Mouse (Mus musculus) kidney, embryonic 14.5 days (tissue): Measurements from ENCODE around the gene Shq1. TPM values are rescaled to one million over a fixed set of nuclear protein-coding genes. Genes with fewer than 3 reads are reported as not detected.

Experiments
- polyA plus RNA-seq: library from polyadenylated mRNA; unstranded; fragments of >200 nt; fragmentation: Nextera tagmentation; extraction: Ambion mirVana; gene quantifications from 2 replicates; pipeline ENCODE4 v1.2.1, GENCODE M21; 2014

The Shq1 gene
- polyA plus RNA-seq, 1 experiment from 2014 or later: 20.1 TPM

Other genes starting within 250 kb of the Shq1 start
- 12.1 and 12.4 TPM in 2 replicates for gene Gxylt2, start 33.6 kb upstream of the Shq1 start, polyA plus RNA-seq
- 33.1 and 42.1 TPM in 2 replicates for gene Ppp4r2, start 162.5 kb upstream of the Shq1 start, polyA plus RNA-seq